Mouse (Mus musculus) heart, postnatal 0 days (tissue): ENCODE results near the gene Magi2. TPM values are rescaled to one million over a fixed set of nuclear protein-coding genes. Genes with fewer than 3 reads are reported as not detected.
A peak's percentile ranks its signal among the peaks of the same experiment; 100 is the strongest.
"Not testable (repeated sequence)": the region's sequence is repeated elsewhere in the genome, so short reads cannot be mapped to it uniquely, and the experiment has no call there.

Experiments
- ATAC-seq: fragments of 200-750 bp; cut with Nextera tagmentation; 2 replicates; pipeline ENCODE4 v1.8.0; 2017; ENCODE audit warnings: low read depth, moderate number of reproducible peaks, moderate library complexity; ENCODE audit not compliant: insufficient read depth
- DNase-seq: peaks from one replicate; pipeline ENCODE4 v3.0.0-alpha.2; 2016; ENCODE audit warnings: low spot score
- H3K27ac ChIP-seq: fragments of 300-500 bp; sonication (generic); 2 replicates; pipeline ENCODE4 v1.5.1; 2014; ENCODE audit warnings: low read depth, mild to moderate bottlenecking
- H3K27me3 ChIP-seq: fragments of 300-500 bp; sonication (generic); 2 replicates; pipeline ENCODE4 v1.6.1; 2014; ENCODE audit warnings: low read length, mixed read lengths; ENCODE audit not compliant: control insufficient read depth, insufficient read depth
- H3K36me3 ChIP-seq: fragments of 300-500 bp; sonication (generic); replicated peaks from 2 replicates; pipeline ENCODE4 v1.6.1; 2014; ENCODE audit warnings: low read length, mixed read lengths; ENCODE audit not compliant: control insufficient read depth, insufficient read depth
- H3K4me1 ChIP-seq: fragments of 300-500 bp; sonication (generic); 2 replicates; pipeline ENCODE4 v1.6.1; 2014; ENCODE audit warnings: antibody characterized with exemption; ENCODE audit not compliant: control insufficient read depth, insufficient read depth
- H3K4me2 ChIP-seq: fragments of 300-500 bp; sonication (generic); 2 replicates; pipeline ENCODE4 v1.6.1; 2014; ENCODE audit warnings: low read depth, mild to moderate bottlenecking, low read length, moderate library complexity
- H3K4me3 ChIP-seq: fragments of 300-500 bp; sonication (generic); 2 replicates; pipeline ENCODE4 v1.5.1; 2014; ENCODE audit warnings: low read depth, low read length
- H3K9ac ChIP-seq: fragments of 300-500 bp; sonication (generic); replicated peaks from 2 replicates; pipeline ENCODE4 v1.6.1; 2014; ENCODE audit warnings: low read depth, low read length, mixed read lengths
- H3K9me3 ChIP-seq: fragments of 300-500 bp; sonication (generic); replicated peaks from 2 replicates; pipeline ENCODE4 v1.6.1; 2016; ENCODE audit warnings: low read length; ENCODE audit not compliant: control insufficient read depth
- CTCF ChIP-seq: IDR thresholded peaks from 2 replicates; pipeline ENCODE4 v1.5.1; 2016; ENCODE audit warnings: antibody characterized with exemption, control low read depth, low read depth
- EP300 ChIP-seq: IDR thresholded peaks from 2 replicates; pipeline ENCODE4 v1.6.1; 2016; ENCODE audit warnings: antibody characterized with exemption, low read depth
- WGBS: fragments of 180-500 bp; shearing (Covaris S2); extraction: QIAGEN DNeasy Blood & Tissue Kit; methylation state at CpG from one replicate; pipeline ENCODE4 v1.1.7; 2014; 5-methylcytosine and 5-hydroxymethylcytosine counted together
- polyA plus RNA-seq: library from polyadenylated mRNA; unstranded; fragments of >200 nt; fragmentation: Nextera tagmentation; extraction: Ambion mirVana; gene quantifications from 2 replicates; pipeline ENCODE4 v1.2.1, GENCODE M21; 2015
- total RNA-seq: library from RNA; depleted of rRNA; stranded (reverse); fragments of >200 nt; gene quantifications from 2 replicates; pipeline ENCODE4 v1.2.3, GENCODE M21; 2014; ENCODE audit warnings: low replicate concordance

The Magi2 gene
- total and polyA plus RNA-seq, 2 experiments from 2014 or later, result 1.7 to 9.5 TPM

- ATAC-seq (no peak), DNase-seq (no peak)
- Histone ChIP-seq H3K9me3 (no peaks in the 10 kb centered on the region), H3K36me3 (no peaks in the 10 kb centered on the region), H3K4me1 (no peaks in the 10 kb centered on the region), H3K4me2 (no peak overlapping the region; the same call in 1 of the 2 replicates), H3K4me3 (peak overlapping the region; percentile 72; the same call in 1 of the 2 replicates), H3K9ac (no peak overlapping the region), H3K27me3 (no peaks in the 10 kb centered on the region), H3K27ac (no peak overlapping the region)
- TF ChIP-seq EP300 (no peak), CTCF (no peak)
- 70% methylated on average over 5 of the region's 5 CpGs for WGBS
These were observed 1476.5 kb downstream of the Magi2 start for GRCm38 (mm10) chr5:20703304-20703700.

- DNase-seq, result no peak
- no peak overlapping the region for H3K9ac ChIP-seq
- TF ChIP-seq EP300 (no peak), CTCF (no peak)
- no peak overlapping the region for H3K27ac ChIP-seq
- no peaks in the 10 kb centered on the region for H3K36me3 ChIP-seq
- H3K4me1 ChIP-seq, result no peaks in the 10 kb centered on the region
- no peak overlapping the region for H3K4me3 ChIP-seq
- no peak overlapping the region for H3K4me2 ChIP-seq
- H3K27me3 ChIP-seq, result no peaks in the 10 kb centered on the region
- no peak for ATAC-seq
- 90% methylated on average over 13 of the region's 13 CpGs for WGBS
- H3K9me3 ChIP-seq, result no peaks in the 10 kb centered on the region
These were observed 1477.2 kb downstream of the Magi2 start for GRCm38 (mm10) chr5:20703971-20704575.

DNA sequence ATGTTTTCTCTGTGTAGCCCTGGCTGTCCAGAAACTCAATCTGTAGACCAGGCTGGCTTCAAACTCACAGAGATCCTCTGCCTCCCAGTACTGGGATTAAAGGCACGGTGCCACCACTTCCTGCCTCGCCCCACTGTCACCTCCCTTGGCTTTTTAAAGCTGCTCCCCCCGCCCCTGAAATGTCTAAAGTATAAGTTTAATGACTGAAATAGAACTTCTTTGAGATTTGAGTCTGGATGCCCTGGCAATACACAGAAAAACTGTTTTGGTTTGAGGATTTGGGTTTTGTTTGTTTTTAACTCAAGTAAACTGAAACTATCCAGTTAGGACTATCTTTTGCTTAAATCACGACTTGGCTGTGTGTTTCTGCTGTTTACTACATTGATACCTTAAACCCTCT, 1478.0 kb downstream of the Magi2 start:
- WGBS, result 58% methylated on average over 4 of the region's 4 CpGs
- Histone ChIP-seq H3K4me2 (no peak overlapping the region), H3K27ac (no peak overlapping the region), H3K36me3 (no peaks in the 10 kb centered on the region), H3K4me3 (no peak overlapping the region), H3K9ac (no peak overlapping the region), H3K27me3 (no peaks in the 10 kb centered on the region), H3K4me1 (no peaks in the 10 kb centered on the region), H3K9me3 (no peaks in the 10 kb centered on the region)
- no peak for DNase-seq
- ATAC-seq, result no peak
- no peak for TF ChIP-seq EP300
- no peak for TF ChIP-seq CTCF

GRCm38 (mm10) chr5:20706322-20707282, 1479.8 kb downstream of the Magi2 start:
- not testable (repeated sequence) for H3K36me3 ChIP-seq, H3K4me1 ChIP-seq, DNase-seq, H3K9ac ChIP-seq, H3K4me2 ChIP-seq, ATAC-seq, H3K27ac ChIP-seq, H3K4me3 ChIP-seq, H3K9me3 ChIP-seq, H3K27me3 ChIP-seq
- WGBS, result 85% methylated on average over 10 of the region's 18 CpGs

- H3K9ac ChIP-seq, DNase-seq, H3K4me2 ChIP-seq, H3K36me3 ChIP-seq, H3K4me1 ChIP-seq, H3K9me3 ChIP-seq, H3K27ac ChIP-seq, H3K4me3 ChIP-seq, H3K27me3 ChIP-seq, ATAC-seq: not testable (repeated sequence)
- WGBS, result 72% methylated on average over 6 of the region's 6 CpGs
These were observed 1484.0 kb downstream of the Magi2 start for GRCm38 (mm10) chr5:20710845-20711244.

GRCm38 (mm10) chr5:20714619-20715018, 1487.8 kb downstream of the Magi2 start:
- not testable (repeated sequence) for H3K27ac ChIP-seq, H3K36me3 ChIP-seq, ATAC-seq, DNase-seq, H3K4me2 ChIP-seq, H3K9ac ChIP-seq, H3K9me3 ChIP-seq, H3K27me3 ChIP-seq, H3K4me3 ChIP-seq, H3K4me1 ChIP-seq
- WGBS, result 72% methylated on average over 1 of the region's 1 CpGs

DNA sequence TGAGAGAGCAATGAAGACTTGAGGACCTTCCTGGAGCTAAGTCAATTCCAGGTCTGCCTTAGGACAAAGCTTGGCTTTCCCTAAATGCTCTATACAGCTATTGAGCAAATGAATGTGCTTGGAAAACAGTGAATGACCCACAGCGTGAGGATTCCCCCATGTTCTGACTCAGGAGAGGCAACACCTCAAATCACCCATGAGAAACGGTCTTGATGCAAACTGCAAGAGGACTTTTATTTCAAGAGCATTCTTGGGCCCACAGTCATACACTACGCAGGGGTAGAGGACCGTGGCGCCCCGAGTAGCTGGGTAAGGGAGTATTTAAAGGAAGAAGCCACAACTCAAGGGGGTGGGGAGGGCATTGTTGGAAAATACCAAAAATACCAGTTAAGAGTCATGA, 1489.1 kb downstream of the Magi2 start:
- not testable (repeated sequence) for H3K9ac ChIP-seq, ATAC-seq, H3K4me1 ChIP-seq, H3K9me3 ChIP-seq, DNase-seq, H3K27me3 ChIP-seq, H3K36me3 ChIP-seq, H3K27ac ChIP-seq, H3K4me2 ChIP-seq, H3K4me3 ChIP-seq
- WGBS, result 79% methylated on average over 6 of the region's 6 CpGs
